Mouse (Mus musculus): ENCODE results near the gene Btbd35f15. TPM values are rescaled to one million over a fixed set of nuclear protein-coding genes. Genes with fewer than 3 reads are reported as not detected.
"Not testable (repeated sequence)": the region's sequence is repeated elsewhere in the genome, so short reads cannot be mapped to it uniquely, and the experiment has no call there.

Gene Btbd35f15
- total RNA-seq (2021): not detected
- long read RNA-seq, experiment 1: 0 reads
- long read RNA-seq, experiment 2: 0 reads

DNA sequence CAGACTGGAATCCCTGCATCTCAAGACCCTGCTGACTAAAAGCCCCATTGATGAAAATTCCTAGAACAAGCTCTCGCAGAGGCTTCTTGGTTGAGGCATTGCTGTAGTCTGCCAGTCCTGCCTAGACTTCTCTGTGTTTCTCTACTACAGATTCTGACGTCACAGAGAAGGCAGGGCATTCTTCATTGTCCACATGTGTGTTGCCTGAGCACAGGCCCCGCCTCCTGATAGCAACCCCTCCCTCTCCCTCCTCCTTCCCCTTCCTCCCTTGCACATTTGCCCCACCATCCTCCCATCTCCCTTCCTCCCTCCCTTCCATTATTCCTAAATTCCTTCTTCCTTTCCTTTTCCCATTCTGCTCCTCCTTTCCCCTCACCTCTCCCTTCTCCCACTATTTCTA, at the start of gene Btbd35f15:
Gene Btbd35f15, minus strand, starts transcription at position 101 of the 400 bp plus-strand sequence.
- DNase-seq; intact Hi-C loops (cut with DNase I; ENCODE audit: low total_unique reads): not testable (repeated sequence)

Other genes with a start within 250 kb of the Btbd35f15 start
- not detected for gene Btbd35f13, start 79.9 kb upstream of the Btbd35f15 start, total RNA-seq (2021)
- gene Btbd35f14, start 125.0 kb upstream of the Btbd35f15 start, total RNA-seq (2021): not detected